Mouse (Mus musculus): ENCODE data around the gene Tnfsf15. TPM values are rescaled to one million over a fixed set of nuclear protein-coding genes. Genes with fewer than 3 reads are reported as not detected.

Gene Tnfsf15
- 0.55 and 0.96 TPM in 2 replicates for polyA plus RNA-seq (2012; rRNA removed)

GRCm38 (mm10) chr4:63744693-63745171 lies at the start of gene Tnfsf15:
Gene Tnfsf15 (minus strand): TSS chr4:63745113.
- Histone ChIP-seq H3K4me3 (ENCODE audit: insufficient read depth, low read depth, low read length) (peak within 1 kb of the TSS; percentile 38), H3K36me3 (ENCODE audit: control insufficient read depth, insufficient read depth, low read length) (no peaks in the 10 kb centered on the region), H3K27me3 (replicated peaks; ENCODE audit: control insufficient read depth, insufficient read depth, low read length) (no peaks in the 10 kb centered on the region), H3K4me1 (ENCODE audit: control insufficient read depth, insufficient read depth, low read length) (peaks cover 20% of the 10 kb centered on the region), H3K27ac (ENCODE audit: insufficient read depth, low read depth, low read length) (peak within 1 kb of the TSS; percentile 78)
- 10% methylated on average over 8 of the region's 8 CpGs for WGBS
- TF ChIP-seq CTCF (conservative IDR thresholded peaks at IDR 0.05; ENCODE audit: insufficient read depth, insufficient read length, low read depth, low read length) = no peak
- TF ChIP-seq POLR2A (IDR thresholded peaks at IDR 0.05; ENCODE audit: low read depth, low read length) = no peak
- peak; percentile 94 for DNase-seq

DNA sequence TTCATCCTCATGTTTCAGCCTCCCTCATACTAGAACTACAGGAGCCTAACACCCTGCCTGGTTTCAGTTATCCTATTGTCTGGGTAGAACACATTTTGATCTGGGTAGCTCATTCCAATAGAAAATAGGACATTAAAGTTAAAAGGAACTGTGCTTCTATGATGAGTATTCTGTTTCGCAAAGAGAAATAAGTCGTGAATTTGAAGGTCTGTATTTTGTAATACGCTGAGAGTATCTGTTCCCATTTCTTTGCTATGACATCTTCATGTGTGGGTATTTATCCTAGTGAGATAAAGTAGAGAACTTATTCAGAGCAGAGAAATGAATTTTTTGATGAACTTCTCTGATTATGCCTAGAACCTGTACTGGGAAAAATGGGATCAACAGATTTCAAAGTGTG lies 47.4 kb upstream of the Tnfsf15 start:
- H3K4me3 ChIP-seq (ENCODE audit: insufficient read depth, low read depth, low read length) = no peak overlapping the region
- no peak overlapping the region for H3K27ac ChIP-seq (ENCODE audit: insufficient read depth, low read depth, low read length)
- DNase-seq = no peak
- H3K27me3 ChIP-seq (replicated peaks; ENCODE audit: control insufficient read depth, insufficient read depth, low read length) = no peaks in the 10 kb centered on the region
- WGBS = 94% methylated on average over 3 of the region's 3 CpGs
- H3K36me3 ChIP-seq (ENCODE audit: control insufficient read depth, insufficient read depth, low read length) = no peaks in the 10 kb centered on the region
- no peaks in the 10 kb centered on the region for H3K4me1 ChIP-seq (ENCODE audit: control insufficient read depth, insufficient read depth, low read length)
- TF ChIP-seq POLR2A (IDR thresholded peaks at IDR 0.05; ENCODE audit: low read depth, low read length) = no peak

- DNase-seq = no peak
- H3K36me3 ChIP-seq (ENCODE audit: control insufficient read depth, insufficient read depth, low read length) = no peaks in the 10 kb centered on the region
- WGBS = 61% methylated on average over 2 of the region's 2 CpGs
- H3K4me3 ChIP-seq (ENCODE audit: insufficient read depth, low read depth, low read length) = no peak overlapping the region
- no peak for TF ChIP-seq POLR2A (IDR thresholded peaks at IDR 0.05; ENCODE audit: low read depth, low read length)
- no peak for TF ChIP-seq CTCF (conservative IDR thresholded peaks at IDR 0.05; ENCODE audit: insufficient read depth, insufficient read length, low read depth, low read length)
- no peaks in the 10 kb centered on the region for H3K4me1 ChIP-seq (ENCODE audit: control insufficient read depth, insufficient read depth, low read length)
- no peak overlapping the region for H3K27ac ChIP-seq (ENCODE audit: insufficient read depth, low read depth, low read length)
- H3K27me3 ChIP-seq (replicated peaks; ENCODE audit: control insufficient read depth, insufficient read depth, low read length) = no peaks in the 10 kb centered on the region
Observed at GRCm38 (mm10) chr4:63785466-63785865, 40.6 kb upstream of the Tnfsf15 start.

- WGBS = 45% methylated on average over 5 of the region's 5 CpGs
- DNase-seq = peak; percentile 18
- no peak overlapping the region for H3K27ac ChIP-seq (ENCODE audit: insufficient read depth, low read depth, low read length)
- no peak for TF ChIP-seq CTCF (conservative IDR thresholded peaks at IDR 0.05; ENCODE audit: insufficient read depth, insufficient read length, low read depth, low read length)
- no peak for TF ChIP-seq POLR2A (IDR thresholded peaks at IDR 0.05; ENCODE audit: low read depth, low read length)
- H3K27me3 ChIP-seq (replicated peaks; ENCODE audit: control insufficient read depth, insufficient read depth, low read length) = no peaks in the 10 kb centered on the region
- no peak overlapping the region for H3K4me3 ChIP-seq (ENCODE audit: insufficient read depth, low read depth, low read length)
- H3K4me1 ChIP-seq (ENCODE audit: control insufficient read depth, insufficient read depth, low read length) = no peaks in the 10 kb centered on the region
- H3K36me3 ChIP-seq (ENCODE audit: control insufficient read depth, insufficient read depth, low read length) = no peaks in the 10 kb centered on the region
Observed at GRCm38 (mm10) chr4:63783826-63784225, 38.9 kb upstream of the Tnfsf15 start.

GRCm38 (mm10) chr4:63782970-63783613 lies 38.2 kb upstream of the Tnfsf15 start:
- TF ChIP-seq CTCF (conservative IDR thresholded peaks at IDR 0.05; ENCODE audit: insufficient read depth, insufficient read length, low read depth, low read length) = no peak; the same call in 1 of the 2 replicates
- no peak for TF ChIP-seq POLR2A (IDR thresholded peaks at IDR 0.05; ENCODE audit: low read depth, low read length)
- no peaks in the 10 kb centered on the region for H3K27me3 ChIP-seq (replicated peaks; ENCODE audit: control insufficient read depth, insufficient read depth, low read length)
- H3K4me3 ChIP-seq (ENCODE audit: insufficient read depth, low read depth, low read length) = no peak overlapping the region
- no peak overlapping the region for H3K27ac ChIP-seq (ENCODE audit: insufficient read depth, low read depth, low read length)
- 78% methylated on average over 7 of the region's 7 CpGs for WGBS
- H3K4me1 ChIP-seq (ENCODE audit: control insufficient read depth, insufficient read depth, low read length) = no peaks in the 10 kb centered on the region
- H3K36me3 ChIP-seq (ENCODE audit: control insufficient read depth, insufficient read depth, low read length) = no peaks in the 10 kb centered on the region
- DNase-seq = peak; percentile 23

- Histone ChIP-seq H3K27me3 (replicated peaks; ENCODE audit: control insufficient read depth, insufficient read depth, low read length) (no peaks in the 10 kb centered on the region), H3K27ac (ENCODE audit: insufficient read depth, low read depth, low read length) (no peak overlapping the region), H3K4me1 (ENCODE audit: control insufficient read depth, insufficient read depth, low read length) (no peaks in the 10 kb centered on the region; the same call in 1 of the 2 replicates), H3K36me3 (ENCODE audit: control insufficient read depth, insufficient read depth, low read length) (no peaks in the 10 kb centered on the region), H3K4me3 (ENCODE audit: insufficient read depth, low read depth, low read length) (no peak overlapping the region)
- no peak for DNase-seq
- 80% methylated on average over 8 of the region's 8 CpGs for WGBS
- TF ChIP-seq POLR2A (IDR thresholded peaks at IDR 0.05; ENCODE audit: low read depth, low read length) (no peak), CTCF (conservative IDR thresholded peaks at IDR 0.05; ENCODE audit: insufficient read depth, insufficient read length, low read depth, low read length) (no peak)
Observed at GRCm38 (mm10) chr4:63777223-63777622, 32.3 kb upstream of the Tnfsf15 start.

DNA sequence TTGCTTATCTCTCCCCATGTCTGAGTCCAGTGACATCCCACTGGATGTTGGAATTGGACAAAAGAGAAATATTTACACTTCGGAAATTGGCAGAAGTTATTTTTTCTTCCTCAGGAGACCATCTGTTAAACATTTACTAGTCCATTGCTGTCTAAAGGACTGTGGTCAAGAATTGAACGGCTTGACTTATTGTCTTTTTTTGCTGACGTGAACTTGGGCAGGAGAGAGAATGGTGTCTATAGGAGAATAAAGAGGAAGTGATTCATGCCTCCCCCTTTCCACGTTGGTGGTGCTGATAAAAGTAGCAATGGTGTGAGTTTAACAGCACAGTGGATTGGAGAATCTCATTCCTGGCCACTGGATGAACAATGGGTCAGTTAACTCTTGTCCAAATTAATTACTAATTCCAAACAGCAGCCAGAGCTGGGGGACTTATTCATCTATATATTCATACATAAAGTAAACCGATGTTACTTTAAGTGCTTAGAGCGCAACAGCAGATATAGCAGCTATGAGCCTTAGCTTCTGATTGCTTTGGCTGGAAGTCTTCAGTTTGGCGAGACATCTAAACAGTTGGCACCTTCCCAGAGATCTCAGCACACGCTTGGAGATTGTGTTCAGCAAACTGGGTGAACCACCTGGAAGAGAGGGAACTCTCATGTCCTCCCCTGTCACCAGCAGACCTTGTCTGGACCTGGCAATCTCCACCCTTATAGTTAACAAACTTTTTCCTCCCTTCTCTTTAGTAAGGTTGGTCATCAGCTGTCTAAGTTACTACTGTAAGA lies 28.6 kb upstream of the Tnfsf15 start:
- WGBS = 50% methylated on average over 8 of the region's 8 CpGs
- Histone ChIP-seq H3K4me3 (ENCODE audit: insufficient read depth, low read depth, low read length) (no peak overlapping the region), H3K27ac (ENCODE audit: insufficient read depth, low read depth, low read length) (no peak overlapping the region), H3K27me3 (replicated peaks; ENCODE audit: control insufficient read depth, insufficient read depth, low read length) (no peaks in the 10 kb centered on the region), H3K4me1 (ENCODE audit: control insufficient read depth, insufficient read depth, low read length) (no peaks in the 10 kb centered on the region; the same call in 1 of the 2 replicates), H3K36me3 (ENCODE audit: control insufficient read depth, insufficient read depth, low read length) (no peaks in the 10 kb centered on the region)
- TF ChIP-seq POLR2A (IDR thresholded peaks at IDR 0.05; ENCODE audit: low read depth, low read length) = no peak
- no peak for TF ChIP-seq CTCF (conservative IDR thresholded peaks at IDR 0.05; ENCODE audit: insufficient read depth, insufficient read length, low read depth, low read length)
- DNase-seq = peak; percentile 16

Measured in kidney, adult 2 months (tissue).